Mouse (Mus musculus): ENCODE results near the gene Osbpl11.
"Not testable (repeated sequence)": the region's sequence is repeated elsewhere in the genome, so short reads cannot be mapped to it uniquely, and the experiment has no call there.

Gene Osbpl11

DNA sequence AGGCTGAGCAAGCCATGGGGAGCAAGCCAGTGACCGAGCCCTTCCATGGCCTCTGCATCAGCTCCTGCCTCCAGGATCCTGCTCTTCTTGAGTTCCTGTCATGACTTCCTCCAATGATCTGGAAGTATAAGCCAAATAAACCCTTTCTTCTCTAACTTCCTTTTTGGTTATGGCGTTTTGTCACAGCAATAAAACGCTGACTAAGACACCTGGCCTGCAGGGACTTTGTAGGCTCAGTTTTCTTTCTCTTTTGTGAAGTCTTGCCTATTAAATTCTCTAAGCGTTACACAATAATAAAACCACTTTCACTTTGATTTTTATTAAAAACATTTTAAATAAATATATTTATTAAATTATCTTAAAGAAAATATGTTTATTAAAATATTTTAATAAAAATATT, 7.1 kb upstream of the Osbpl11 start:
- DNase-seq (ENCODE audit: low read depth, low spot score) = no peak

DNA sequence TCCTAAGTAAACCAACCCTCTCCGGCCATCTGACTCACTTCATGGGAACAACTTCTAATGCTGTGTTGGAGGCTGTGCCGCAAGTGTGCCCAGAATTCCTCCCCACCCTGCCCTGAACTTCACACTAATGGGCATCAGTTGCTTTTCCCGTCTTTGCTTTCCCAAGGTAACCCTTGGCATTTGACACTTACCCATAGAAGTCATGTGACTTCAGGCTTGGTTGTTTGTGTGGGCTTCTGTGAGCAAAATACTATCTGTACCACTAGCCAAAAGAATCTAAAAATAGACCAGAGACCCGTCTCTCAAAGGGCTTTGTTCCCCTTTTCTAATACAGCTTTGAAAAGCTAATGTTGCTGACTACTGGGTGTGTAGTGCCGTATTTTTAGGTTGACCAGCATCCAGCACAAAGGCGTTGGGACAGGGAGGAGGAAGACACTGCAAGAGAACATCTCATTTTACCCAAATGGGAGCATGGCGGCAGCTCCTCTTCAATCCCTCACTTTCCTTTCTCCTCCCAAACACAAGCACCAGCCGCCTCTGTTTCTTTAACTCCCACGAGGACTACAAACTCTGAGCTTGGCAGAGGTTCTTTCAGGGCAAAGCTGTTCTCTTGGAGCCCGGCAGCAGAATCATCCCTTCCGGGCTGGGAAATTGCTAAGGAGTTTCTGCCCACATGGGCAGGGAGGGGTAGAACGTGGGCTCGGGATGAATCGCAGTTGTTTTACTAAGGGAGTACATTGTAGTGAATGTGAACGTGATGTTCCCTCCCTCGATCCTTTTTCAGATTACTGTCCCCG, 6.4 kb upstream of the Osbpl11 start:
- peak; percentile 41 for DNase-seq (ENCODE audit: low read depth, low spot score)

DNA sequence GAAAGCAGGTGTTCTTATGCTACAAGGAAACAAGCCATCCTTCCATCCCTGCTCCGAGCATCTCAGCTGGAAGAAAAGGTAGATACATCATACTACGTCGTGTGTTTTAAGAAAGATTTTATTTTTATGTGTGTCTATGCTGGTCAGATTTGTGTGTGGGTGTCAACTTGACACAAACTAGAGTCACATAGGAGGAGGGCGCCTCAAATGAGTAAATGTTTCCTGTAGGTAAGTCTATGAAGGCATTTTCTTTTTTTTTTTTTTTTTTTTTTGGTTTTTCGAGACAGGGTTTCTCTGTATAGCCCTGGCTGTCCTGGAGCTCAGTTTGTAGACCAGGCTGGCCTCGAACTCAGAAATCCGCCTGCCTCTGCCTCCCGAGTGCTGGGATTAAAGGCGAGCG, 5.6 kb upstream of the Osbpl11 start:
- not testable (repeated sequence) for DNase-seq (ENCODE audit: low read depth, low spot score)

DNA sequence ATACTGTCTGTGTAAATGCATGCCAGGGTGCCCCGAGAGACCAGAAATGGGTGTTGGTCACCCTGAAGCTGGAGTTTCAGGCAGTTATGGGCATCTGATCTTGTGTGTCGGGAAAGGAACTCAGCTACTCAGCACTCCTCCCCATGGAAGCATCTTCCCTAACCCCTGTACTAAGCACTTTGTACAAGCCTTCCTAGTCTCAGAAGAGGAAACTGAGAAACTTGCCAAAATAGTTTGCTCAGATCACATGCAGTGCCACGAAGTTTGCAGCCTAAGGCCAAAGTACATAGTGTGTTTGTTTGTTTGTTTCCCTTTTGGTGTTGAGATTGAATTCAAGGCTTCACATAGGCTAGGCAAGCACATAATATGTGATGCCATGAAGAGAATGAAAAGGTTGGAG, 5.0 kb upstream of the Osbpl11 start:
- no peak for DNase-seq (ENCODE audit: low read depth, low spot score)

DNA sequence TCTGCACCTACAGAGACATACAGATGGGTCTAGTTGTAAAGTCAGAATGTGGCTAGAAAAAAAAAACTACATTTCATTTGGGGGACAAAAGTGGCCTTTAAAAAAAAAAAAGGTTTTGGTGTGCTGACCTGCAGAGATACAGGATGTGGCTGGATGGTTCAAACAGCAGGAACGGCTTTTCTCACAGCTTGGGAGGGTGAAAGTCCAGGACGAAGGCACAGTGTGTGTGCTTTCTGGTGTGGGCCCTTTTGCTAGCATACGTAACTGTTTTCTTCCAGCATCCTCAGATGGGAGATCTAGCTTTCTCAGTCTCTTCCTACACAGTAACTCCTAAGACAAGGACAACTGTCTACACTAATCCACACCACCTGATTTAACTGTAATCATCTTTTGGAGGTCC, 4.1 kb upstream of the Osbpl11 start:
- DNase-seq (ENCODE audit: low read depth, low spot score) = no peak

DNA sequence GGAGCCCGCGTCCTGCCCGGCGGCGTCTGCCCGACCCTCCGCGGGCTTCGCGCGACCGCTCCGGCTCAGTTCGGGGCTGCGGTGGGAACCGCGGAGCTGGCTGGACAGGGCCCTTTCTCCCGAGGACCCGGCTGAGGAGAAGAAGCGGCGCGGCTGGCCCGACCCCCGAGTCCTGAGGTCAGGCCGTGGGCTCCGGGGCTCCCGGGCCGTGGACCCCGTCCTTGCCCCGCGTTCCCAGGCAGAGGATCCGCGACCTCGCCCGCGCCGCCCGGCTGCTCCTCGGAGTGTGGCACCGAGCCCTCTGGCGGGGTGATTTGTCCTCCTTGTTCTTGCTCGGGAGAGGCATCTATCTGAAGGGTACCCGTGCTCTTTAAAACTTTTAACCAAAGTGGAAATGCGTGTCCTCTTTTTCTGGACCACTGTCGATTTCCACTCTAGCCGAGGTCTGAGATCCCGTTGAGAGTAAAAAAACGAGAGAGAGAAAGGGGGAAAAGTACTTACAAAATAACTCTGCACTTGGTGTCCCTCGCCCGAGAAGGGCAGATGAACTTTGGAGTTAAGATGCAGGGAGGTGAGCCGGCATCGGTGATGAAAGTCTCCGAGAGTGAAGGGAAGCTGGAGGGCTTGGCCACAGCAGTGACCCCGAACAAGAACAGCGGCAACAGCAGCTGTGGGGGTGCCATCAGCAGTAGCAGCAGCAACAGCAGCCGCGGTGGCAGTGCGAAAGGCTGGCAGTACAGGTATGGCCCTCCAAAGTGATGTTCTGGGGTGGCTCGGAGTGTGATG, 583 bp downstream of the Osbpl11 start:
- peak; percentile 62 for DNase-seq (ENCODE audit: low read depth, low spot score)

DNA sequence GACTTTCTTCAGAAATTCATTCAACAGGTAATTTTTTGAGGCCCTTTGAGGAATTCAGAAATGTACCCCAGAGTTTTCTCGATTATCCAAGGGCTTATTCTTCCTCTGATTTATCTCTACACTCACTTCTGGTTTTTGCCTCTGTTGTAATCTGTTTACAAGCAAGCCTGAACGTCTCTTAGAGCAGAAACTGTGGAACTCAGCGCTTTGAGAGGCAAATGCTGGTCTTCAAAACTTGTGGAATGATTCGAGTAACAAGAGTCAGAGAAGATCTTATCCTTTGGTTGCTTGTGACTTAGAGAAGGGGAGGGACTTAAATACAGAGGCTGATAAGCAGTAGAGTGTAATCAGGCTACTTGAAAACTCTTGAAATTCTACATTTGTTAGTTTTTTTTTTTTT, 1.3 kb downstream of the Osbpl11 start:
- DNase-seq (ENCODE audit: low read depth, low spot score) = no peak

DNA sequence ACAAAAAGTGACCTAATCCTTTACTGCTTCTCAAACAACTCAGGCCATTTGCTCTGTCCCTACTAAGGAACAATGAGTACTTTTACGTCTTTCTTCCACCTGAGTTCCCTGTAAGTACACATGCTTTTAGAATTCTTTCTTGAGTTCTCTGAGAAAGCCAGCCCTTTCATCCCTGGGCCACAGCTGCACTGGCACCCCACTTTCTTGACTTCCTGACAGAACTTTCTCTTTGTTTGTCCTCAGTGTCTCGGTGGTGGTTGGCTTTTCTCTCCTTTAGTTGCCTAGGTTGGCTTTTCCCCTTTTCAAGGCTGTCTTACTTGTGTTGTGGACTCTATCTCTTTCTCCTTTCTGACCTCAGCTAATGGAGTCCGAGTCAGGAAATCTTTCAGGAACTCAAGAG, 3.2 kb downstream of the Osbpl11 start:
- no peak for DNase-seq (ENCODE audit: low read depth, low spot score)

DNA sequence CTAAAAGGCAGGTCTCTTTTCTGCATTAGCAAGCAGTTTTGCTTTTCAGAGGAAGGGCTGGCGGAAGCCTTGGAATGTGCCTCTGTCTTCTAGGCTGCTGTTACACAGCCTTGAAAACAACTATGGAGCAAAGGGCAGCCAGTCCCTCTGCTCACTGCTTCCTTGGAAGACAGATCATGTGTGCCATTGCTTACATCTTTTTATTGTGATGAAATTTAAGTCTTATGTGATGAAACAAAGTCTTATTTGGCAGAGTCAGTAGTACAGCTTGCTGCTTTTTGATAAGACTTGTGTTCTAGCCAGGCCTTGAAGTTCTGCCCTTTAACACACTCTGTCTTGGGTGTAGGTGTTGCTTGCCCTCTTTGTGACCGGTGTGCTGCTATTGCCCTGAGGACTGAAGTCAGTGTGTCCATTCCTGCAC, 6.8 kb downstream of the Osbpl11 start:
- no peak for DNase-seq (ENCODE audit: low read depth, low spot score)

DNA sequence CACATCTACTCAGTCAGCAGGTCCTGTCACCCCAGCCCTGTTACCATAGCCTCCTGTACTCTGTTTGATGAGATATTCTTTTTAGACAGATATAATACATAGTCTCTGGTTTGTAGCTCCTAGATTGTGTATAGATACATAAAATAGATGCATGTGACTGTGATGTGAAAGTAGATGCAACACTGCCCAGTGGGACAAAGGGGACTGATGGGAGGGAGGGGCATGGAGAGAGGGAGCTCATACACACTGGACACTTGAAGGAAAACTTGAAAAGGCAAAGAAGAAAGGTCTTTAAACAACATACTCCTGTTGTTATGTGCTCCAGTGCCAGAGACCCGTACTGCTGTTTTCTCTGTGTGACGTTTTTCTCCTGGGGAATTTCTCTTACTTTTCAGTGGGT, 7.4 kb downstream of the Osbpl11 start:
- no peak for DNase-seq (ENCODE audit: low read depth, low spot score)

DNA sequence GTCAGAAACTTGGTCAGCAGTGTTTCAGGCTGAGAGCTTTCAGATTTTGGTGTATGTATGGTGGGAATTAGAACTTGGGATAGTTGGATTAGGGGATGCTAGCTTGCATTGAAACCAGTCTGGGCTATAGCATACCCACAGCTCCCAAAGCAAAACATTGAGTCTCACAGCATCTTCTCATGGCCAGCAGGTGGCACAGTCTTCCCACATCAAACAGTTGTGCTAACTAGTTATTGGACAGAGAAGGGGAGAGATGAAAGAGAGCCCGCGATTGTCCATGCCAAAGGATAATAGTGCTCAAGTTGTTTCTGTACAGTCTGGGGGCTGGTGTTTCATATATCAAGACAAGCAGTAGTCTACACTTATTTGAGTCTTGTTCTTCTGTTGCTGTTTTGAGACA, 8.8 kb downstream of the Osbpl11 start:
- peak; percentile 72 for DNase-seq (ENCODE audit: low read depth, low spot score)

DNA sequence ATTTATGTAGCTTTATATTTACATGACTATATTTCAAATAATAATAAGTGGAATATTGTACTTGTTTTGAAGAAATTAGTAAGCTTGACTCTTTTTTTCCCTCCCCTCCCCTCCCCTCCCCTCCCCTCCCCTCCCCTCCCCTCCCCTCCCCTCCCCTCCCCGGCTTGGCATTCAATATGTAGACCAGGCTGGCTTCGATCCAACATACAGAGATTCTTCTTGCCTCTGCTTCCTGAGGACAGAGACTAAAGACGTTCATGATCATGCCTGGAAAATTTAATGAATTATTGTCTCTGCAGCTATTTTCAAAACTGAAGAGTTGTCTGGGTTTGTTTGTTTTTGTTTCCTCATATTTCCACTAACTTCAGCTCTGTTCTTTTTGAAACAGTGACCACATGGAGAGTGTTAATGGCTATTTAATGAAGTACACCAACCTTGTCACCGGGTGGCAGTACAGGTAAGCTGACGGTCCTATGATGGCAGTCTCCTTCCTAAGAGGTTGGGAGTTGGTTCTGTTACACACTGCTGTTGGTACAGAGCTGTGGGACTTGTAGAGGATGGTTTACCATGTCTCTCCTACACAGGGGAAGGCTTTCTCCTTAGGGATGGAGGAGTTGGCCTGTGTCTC, 10.9 kb downstream of the Osbpl11 start:
- DNase-seq (ENCODE audit: low read depth, low spot score) = peak; percentile 64

DNA sequence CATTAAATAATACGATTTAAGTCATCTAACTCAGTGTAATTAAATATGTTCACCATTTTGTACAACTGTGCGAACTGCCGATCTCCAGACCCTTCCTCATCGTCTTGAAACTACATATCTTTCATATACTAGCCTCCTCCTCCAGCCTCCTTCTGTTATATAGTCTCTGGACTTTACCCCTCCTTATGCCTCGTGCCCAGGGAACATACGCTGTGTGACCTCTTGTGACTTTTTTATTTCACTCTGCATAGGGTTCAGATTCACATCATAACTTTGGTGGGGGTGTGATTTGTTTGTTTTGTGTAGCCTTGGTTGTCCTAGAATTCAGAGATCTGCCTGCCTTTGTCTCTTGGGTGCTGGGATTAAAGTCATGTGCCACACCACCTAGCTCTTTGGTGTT, 11.7 kb downstream of the Osbpl11 start:
- DNase-seq (ENCODE audit: low read depth, low spot score) = no peak

DNA sequence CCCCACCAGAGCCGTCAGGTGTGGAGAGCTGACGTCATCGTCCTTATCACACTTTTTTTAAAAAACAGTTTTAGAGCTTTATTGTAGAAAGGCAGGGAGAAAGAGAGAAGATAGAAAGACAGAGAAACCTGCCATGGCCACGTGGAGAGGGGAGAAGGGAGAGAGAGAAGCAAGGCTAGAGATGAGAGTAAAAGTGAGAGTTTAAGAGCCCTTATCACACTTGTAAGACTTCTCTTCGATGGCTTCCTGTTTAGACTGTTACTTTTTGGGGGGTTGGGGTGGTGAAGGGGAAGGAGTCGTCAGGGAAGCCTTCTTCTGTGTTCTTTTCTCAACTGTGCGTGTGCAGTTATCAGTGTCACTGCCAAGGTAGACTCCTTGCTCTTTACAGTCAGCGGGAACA, 15.7 kb downstream of the Osbpl11 start:
- DNase-seq (ENCODE audit: low read depth, low spot score) = no peak

DNA sequence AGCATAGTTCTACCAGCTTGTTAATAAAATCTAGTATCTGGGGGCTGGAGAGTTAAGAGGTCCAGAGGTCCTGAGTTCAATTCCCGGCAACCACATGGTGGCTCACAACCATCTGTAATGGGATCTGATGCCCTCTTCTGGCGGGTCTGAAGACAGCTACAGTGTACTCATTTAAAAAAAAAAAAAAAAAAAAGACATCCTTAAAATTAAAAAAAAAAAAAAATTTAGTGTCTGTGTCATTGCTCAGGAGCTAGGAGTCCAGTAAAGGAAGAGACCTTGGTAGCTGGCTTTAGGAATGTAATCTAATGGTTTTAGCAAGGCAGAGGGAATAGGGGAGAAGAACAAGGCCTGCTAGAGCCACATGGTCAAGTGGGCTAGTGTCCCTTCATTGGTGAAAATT, 25.9 kb downstream of the Osbpl11 start:
- no peak for DNase-seq (ENCODE audit: low read depth, low spot score)

DNA sequence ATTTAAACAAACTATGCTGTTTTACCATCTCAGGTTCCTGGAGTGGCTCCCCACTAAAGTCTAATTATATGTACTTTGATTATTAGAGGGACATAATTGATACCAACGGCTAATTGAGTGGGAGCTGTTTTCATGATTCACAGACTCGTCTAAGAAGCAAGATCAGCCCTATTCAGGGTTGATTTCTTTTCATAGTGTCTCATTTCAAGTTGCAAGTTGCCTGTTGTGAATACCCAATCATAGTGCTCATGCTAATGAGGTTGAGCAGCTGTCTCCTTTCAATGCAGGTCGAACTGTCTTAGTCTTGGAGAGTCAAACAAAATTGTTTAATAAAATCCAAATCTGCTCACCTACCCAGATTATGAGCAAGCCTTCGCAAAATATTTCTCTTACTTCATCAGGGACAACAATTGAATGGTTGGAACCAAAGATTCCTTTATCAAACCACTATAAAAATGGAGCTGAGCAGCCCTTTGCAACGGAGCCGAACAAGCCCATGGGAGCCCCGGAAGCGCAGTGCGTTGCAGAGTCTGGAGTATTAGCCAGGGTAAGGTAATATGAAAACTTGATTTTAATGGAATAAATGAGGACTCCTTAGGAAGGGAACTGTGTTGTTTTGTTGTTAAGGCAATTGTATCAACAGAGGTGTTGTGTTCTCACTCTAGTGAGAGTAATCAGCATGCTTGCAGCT, 31.6 kb downstream of the Osbpl11 start:
- DNase-seq (ENCODE audit: low read depth, low spot score) = no peak

DNA sequence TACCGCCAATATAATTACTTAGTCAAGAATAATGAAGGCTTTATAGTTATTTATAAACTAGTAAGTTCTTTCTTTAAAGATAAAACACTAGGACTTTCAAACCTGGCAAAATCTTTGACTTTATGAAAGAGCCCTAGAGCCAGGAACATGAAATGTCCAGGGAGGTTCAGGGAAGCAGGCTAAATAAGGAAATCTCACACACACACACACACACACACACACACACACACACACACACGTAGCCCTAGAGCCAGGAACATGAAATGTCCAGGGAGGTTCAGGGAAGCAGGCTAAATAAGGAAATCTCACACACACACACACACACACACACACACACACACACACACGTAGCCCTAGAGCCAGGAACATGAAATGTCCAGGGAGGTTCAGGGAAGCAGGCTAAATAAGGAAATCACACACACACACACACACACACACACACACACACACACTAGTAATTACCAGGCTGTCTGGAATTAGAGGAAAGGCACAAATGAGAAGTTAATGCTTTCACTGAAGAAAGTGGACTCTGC, 32.7 kb downstream of the Osbpl11 start:
- DNase-seq (ENCODE audit: low read depth, low spot score) = not testable (repeated sequence)

DNA sequence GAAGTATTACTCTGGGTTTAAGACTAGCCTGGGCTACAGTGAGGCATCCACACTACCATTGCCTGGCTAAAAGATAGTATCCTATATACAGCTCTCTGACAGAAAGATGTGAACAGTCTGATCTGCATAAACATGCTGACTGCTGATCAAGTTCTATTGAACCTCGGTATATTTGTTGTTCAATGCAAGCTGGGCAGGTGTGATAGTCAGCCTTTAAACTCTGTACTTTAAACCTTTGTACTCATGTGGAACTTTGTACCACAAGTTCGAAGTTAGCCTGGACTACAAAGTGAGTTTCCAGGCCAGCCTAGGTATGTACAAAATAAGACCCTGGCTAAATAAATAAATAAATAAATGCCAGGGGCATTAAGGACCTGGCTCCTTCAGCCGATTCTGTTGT, 37.6 kb downstream of the Osbpl11 start:
- no peak for DNase-seq (ENCODE audit: low read depth, low spot score)

DNA sequence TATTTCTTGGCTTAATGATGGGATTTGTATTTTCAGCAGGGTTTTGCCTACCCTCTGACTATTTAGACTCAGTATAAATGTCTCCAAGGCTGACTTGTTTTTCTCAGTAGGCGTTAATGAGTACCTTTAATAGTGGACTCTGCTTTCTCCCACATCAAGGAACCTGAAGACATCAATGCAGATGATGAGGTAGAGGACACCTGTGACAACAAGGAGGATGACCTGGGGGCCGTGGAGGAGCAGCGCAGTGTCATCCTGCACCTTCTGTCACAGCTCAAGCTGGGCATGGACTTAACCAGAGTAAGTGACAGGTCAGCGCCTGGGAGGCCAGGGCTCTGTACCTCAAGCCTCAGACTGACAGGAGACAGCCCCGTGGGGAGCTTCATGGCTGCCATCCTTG, 39.5 kb downstream of the Osbpl11 start:
- no peak for DNase-seq (ENCODE audit: low read depth, low spot score)

DNA sequence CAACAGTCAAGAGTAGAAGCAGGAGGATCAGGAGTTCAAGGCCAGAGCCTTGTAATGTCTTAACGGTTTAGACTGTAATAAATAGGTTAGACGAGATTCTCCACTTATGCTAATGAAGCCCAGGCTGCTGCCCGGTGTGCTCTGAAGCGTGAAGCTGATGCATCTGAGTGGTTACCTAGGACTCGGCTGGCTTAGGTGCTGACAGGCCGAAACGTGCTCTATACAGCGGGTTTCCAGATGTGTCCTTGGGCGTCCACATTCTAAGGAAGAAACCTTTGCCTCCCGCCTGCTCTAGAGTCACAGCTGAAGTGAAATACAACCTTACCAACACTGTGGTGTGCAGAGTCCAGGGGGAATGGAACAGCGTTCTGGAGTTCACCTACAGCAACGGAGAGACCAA, 49.3 kb downstream of the Osbpl11 start:
- no peak for DNase-seq (ENCODE audit: low read depth, low spot score)

DNA sequence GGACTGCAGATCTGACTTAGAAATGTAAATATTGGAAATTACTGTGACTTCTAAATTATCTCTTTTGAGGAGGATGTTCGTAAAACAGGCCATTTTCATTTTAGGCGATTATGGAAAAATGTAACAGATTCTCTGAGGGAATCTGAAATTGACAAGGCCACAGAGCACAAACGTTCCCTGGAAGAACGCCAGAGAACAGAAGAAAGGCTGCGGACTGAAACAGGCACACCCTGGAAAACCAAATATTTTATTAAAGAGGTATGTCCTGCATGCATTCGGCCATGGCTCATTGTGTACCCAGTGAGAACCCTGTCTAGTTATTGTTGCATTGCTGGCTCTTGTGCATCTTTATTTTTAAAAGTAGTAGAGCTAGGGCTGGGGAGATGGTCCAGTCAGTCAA, 51.3 kb downstream of the Osbpl11 start:
- no peak for DNase-seq (ENCODE audit: low read depth, low spot score)

DNA sequence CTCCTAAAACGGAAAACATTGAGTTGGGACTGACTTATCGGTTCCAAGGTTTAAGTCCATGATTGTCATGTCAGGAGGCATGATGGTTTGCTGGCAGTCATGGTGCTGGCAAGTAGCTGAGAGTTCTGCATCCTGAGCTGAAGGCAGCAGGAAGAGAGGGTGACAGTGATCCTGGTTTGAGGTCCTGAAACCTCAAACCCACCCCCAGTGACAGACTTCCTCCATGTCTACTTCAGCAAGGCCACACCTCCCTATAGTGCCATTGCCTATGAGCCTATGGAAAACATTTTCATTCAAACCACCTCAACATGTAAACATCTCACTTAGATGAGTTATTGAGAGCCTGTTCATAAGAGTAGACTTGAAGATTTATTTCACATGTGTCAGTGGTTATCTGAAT, 54.4 kb downstream of the Osbpl11 start:
- DNase-seq (ENCODE audit: low read depth, low spot score) = no peak

Measured in R1 (cell line).